Mouse (Mus musculus): ENCODE measurements around the gene Hat1. TPM values are rescaled to one million over a fixed set of nuclear protein-coding genes. Genes with fewer than 3 reads are reported as not detected.

Hat1 gene
- total RNA-seq, 1 experiment from 2014 or later: 161 TPM

GRCm38 (mm10) chr2:71451761-71452160, 63.0 kb downstream of the Hat1 start:
- no peak for ATAC-seq (replicated peaks in 1 of 2; ENCODE audit: insufficient read depth in 1 of 2, low FRiP score in 2 of 2, low TSS enrichment in 1 of 2, low read depth in 1 of 2, poor library complexity in 2 of 2, severe bottlenecking in 2 of 2)

GRCm38 (mm10) chr2:71453161-71453916, 64.6 kb downstream of the Hat1 start, which contains the start of gene Metap1d:
Gene Metap1d (plus strand): TSS chr2:71453276.
- ATAC-seq (replicated peaks in 1 of 2; ENCODE audit: insufficient read depth in 1 of 2, low FRiP score in 2 of 2, low TSS enrichment in 1 of 2, low read depth in 1 of 2, poor library complexity in 2 of 2, severe bottlenecking in 2 of 2): peak; percentile 91 to 97

GRCm38 (mm10) chr2:71453917-71454260, 65.1 kb downstream of the Hat1 start:
- no peak for ATAC-seq (replicated peaks in 1 of 2; ENCODE audit: insufficient read depth in 1 of 2, low FRiP score in 2 of 2, low TSS enrichment in 1 of 2, low read depth in 1 of 2, poor library complexity in 2 of 2, severe bottlenecking in 2 of 2)

GRCm38 (mm10) chr2:71458624-71459023, 69.9 kb downstream of the Hat1 start:
- ATAC-seq (replicated peaks in 1 of 2; ENCODE audit: insufficient read depth in 1 of 2, low FRiP score in 2 of 2, low TSS enrichment in 1 of 2, low read depth in 1 of 2, poor library complexity in 2 of 2, severe bottlenecking in 2 of 2): no peak

- no peak for ATAC-seq (replicated peaks in 1 of 2; ENCODE audit: insufficient read depth in 1 of 2, low FRiP score in 2 of 2, low TSS enrichment in 1 of 2, low read depth in 1 of 2, poor library complexity in 2 of 2, severe bottlenecking in 2 of 2)
Measured at GRCm38 (mm10) chr2:71459659-71460058, 70.9 kb downstream of the Hat1 start.

- no peak for ATAC-seq (replicated peaks in 1 of 2; ENCODE audit: insufficient read depth in 1 of 2, low FRiP score in 2 of 2, low TSS enrichment in 1 of 2, low read depth in 1 of 2, poor library complexity in 2 of 2, severe bottlenecking in 2 of 2)
Measured at GRCm38 (mm10) chr2:71461139-71461538, 72.4 kb downstream of the Hat1 start.

- ATAC-seq (replicated peaks in 1 of 2; ENCODE audit: insufficient read depth in 1 of 2, low FRiP score in 2 of 2, low TSS enrichment in 1 of 2, low read depth in 1 of 2, poor library complexity in 2 of 2, severe bottlenecking in 2 of 2): no peak
Measured at GRCm38 (mm10) chr2:71461589-71461988, 72.8 kb downstream of the Hat1 start.

GRCm38 (mm10) chr2:71462066-71462465, 73.3 kb downstream of the Hat1 start:
- ATAC-seq (replicated peaks in 1 of 2; ENCODE audit: insufficient read depth in 1 of 2, low FRiP score in 2 of 2, low TSS enrichment in 1 of 2, low read depth in 1 of 2, poor library complexity in 2 of 2, severe bottlenecking in 2 of 2): no peak

- no peak for ATAC-seq (replicated peaks in 1 of 2; ENCODE audit: insufficient read depth in 1 of 2, low FRiP score in 2 of 2, low TSS enrichment in 1 of 2, low read depth in 1 of 2, poor library complexity in 2 of 2, severe bottlenecking in 2 of 2)
Measured at GRCm38 (mm10) chr2:71462553-71462952, 73.8 kb downstream of the Hat1 start.

GRCm38 (mm10) chr2:71466103-71466502, 77.3 kb downstream of the Hat1 start:
- no peak for ATAC-seq (replicated peaks in 1 of 2; ENCODE audit: insufficient read depth in 1 of 2, low FRiP score in 2 of 2, low TSS enrichment in 1 of 2, low read depth in 1 of 2, poor library complexity in 2 of 2, severe bottlenecking in 2 of 2)

- no peak for ATAC-seq (replicated peaks in 1 of 2; ENCODE audit: insufficient read depth in 1 of 2, low FRiP score in 2 of 2, low TSS enrichment in 1 of 2, low read depth in 1 of 2, poor library complexity in 2 of 2, severe bottlenecking in 2 of 2)
Measured at GRCm38 (mm10) chr2:71466861-71467450, 78.2 kb downstream of the Hat1 start.

GRCm38 (mm10) chr2:71471094-71471493, 82.3 kb downstream of the Hat1 start:
- ATAC-seq (replicated peaks in 1 of 2; ENCODE audit: insufficient read depth in 1 of 2, low FRiP score in 2 of 2, low TSS enrichment in 1 of 2, low read depth in 1 of 2, poor library complexity in 2 of 2, severe bottlenecking in 2 of 2): no peak

GRCm38 (mm10) chr2:71473830-71474229, 85.1 kb downstream of the Hat1 start:
- ATAC-seq (replicated peaks in 1 of 2; ENCODE audit: insufficient read depth in 1 of 2, low FRiP score in 2 of 2, low TSS enrichment in 1 of 2, low read depth in 1 of 2, poor library complexity in 2 of 2, severe bottlenecking in 2 of 2): no peak

GRCm38 (mm10) chr2:71474345-71474744, 85.6 kb downstream of the Hat1 start:
- ATAC-seq (replicated peaks in 1 of 2; ENCODE audit: insufficient read depth in 1 of 2, low FRiP score in 2 of 2, low TSS enrichment in 1 of 2, low read depth in 1 of 2, poor library complexity in 2 of 2, severe bottlenecking in 2 of 2): no peak

GRCm38 (mm10) chr2:71475311-71475710, 86.6 kb downstream of the Hat1 start:
- ATAC-seq (replicated peaks in 1 of 2; ENCODE audit: insufficient read depth in 1 of 2, low FRiP score in 2 of 2, low TSS enrichment in 1 of 2, low read depth in 1 of 2, poor library complexity in 2 of 2, severe bottlenecking in 2 of 2): no peak

GRCm38 (mm10) chr2:71475760-71476159, 87.0 kb downstream of the Hat1 start:
- ATAC-seq (replicated peaks in 1 of 2; ENCODE audit: insufficient read depth in 1 of 2, low FRiP score in 2 of 2, low TSS enrichment in 1 of 2, low read depth in 1 of 2, poor library complexity in 2 of 2, severe bottlenecking in 2 of 2): no peak

- ATAC-seq (replicated peaks in 1 of 2; ENCODE audit: insufficient read depth in 1 of 2, low FRiP score in 2 of 2, low TSS enrichment in 1 of 2, low read depth in 1 of 2, poor library complexity in 2 of 2, severe bottlenecking in 2 of 2): no peak
Measured at GRCm38 (mm10) chr2:71477787-71478186, 89.0 kb downstream of the Hat1 start.

GRCm38 (mm10) chr2:71479917-71480316, 91.2 kb downstream of the Hat1 start:
- no peak for ATAC-seq (replicated peaks in 1 of 2; ENCODE audit: insufficient read depth in 1 of 2, low FRiP score in 2 of 2, low TSS enrichment in 1 of 2, low read depth in 1 of 2, poor library complexity in 2 of 2, severe bottlenecking in 2 of 2)

GRCm38 (mm10) chr2:71481825-71482224, 93.1 kb downstream of the Hat1 start:
- ATAC-seq (replicated peaks in 1 of 2; ENCODE audit: insufficient read depth in 1 of 2, low FRiP score in 2 of 2, low TSS enrichment in 1 of 2, low read depth in 1 of 2, poor library complexity in 2 of 2, severe bottlenecking in 2 of 2): peak; percentile 71 to 87

All from hematopoietic stem cell, adult 5-6 weeks (primary cell).